Mouse (Mus musculus) heart, embryonic 12.5 days (tissue): Measurements from ENCODE around the gene Lrrc23. TPM values are rescaled to one million over a fixed set of nuclear protein-coding genes. Genes with fewer than 3 reads are reported as not detected.
A peak's percentile ranks its signal among the peaks of the same experiment; 100 is the strongest.

Experiments
- ATAC-seq: fragments of 200-750 bp; cut with Nextera tagmentation; 2 replicates; pipeline ENCODE4 v1.8.0; 2017; ENCODE audit warnings: moderate TSS enrichment, moderate library complexity; ENCODE audit not compliant: insufficient number of reproducible peaks, low FRiP score
- H3K27ac ChIP-seq: fragments of 300-500 bp; sonication (generic); 2 replicates; pipeline ENCODE4 v1.5.1; 2016; ENCODE audit warnings: mild to moderate bottlenecking, moderate library complexity; ENCODE audit not compliant: poor library complexity, severe bottlenecking
- H3K27me3 ChIP-seq: fragments of 300-500 bp; sonication (generic); replicated peaks from 2 replicates; pipeline ENCODE4 v1.6.1; 2016; ENCODE audit warnings: mild to moderate bottlenecking, moderate library complexity
- H3K36me3 ChIP-seq: fragments of 300-500 bp; sonication (generic); 2 replicates; pipeline ENCODE4 v1.6.1; 2016; ENCODE audit warnings: mild to moderate bottlenecking, moderate library complexity
- H3K4me1 ChIP-seq: fragments of 300-500 bp; sonication (generic); replicated peaks from 2 replicates; pipeline ENCODE4 v1.6.1; 2016; ENCODE audit warnings: mild to moderate bottlenecking
- H3K4me2 ChIP-seq: fragments of 300-500 bp; sonication (generic); 2 replicates; pipeline ENCODE4 v1.6.1; 2016; ENCODE audit warnings: mild to moderate bottlenecking, moderate library complexity
- H3K4me3 ChIP-seq: fragments of 300-500 bp; sonication (generic); 2 replicates; pipeline ENCODE4 v1.5.1; 2016; ENCODE audit warnings: mild to moderate bottlenecking
- H3K9ac ChIP-seq: fragments of 300-500 bp; sonication (generic); 2 replicates; pipeline ENCODE4 v1.6.1; 2016; ENCODE audit warnings: mild to moderate bottlenecking, moderate library complexity
- H3K9me3 ChIP-seq: fragments of 300-500 bp; sonication (generic); replicated peaks from 2 replicates; pipeline ENCODE4 v1.6.1; 2016; ENCODE audit warnings: mild to moderate bottlenecking, moderate library complexity
- WGBS: fragments of 180-500 bp; shearing (Covaris S2); methylation state at CpG from one replicate; pipeline ENCODE4 v1.1.7; 2016; 5-methylcytosine and 5-hydroxymethylcytosine counted together
- polyA plus RNA-seq: library from polyadenylated mRNA; unstranded; fragments of >200 nt; fragmentation: Nextera tagmentation; extraction: Ambion mirVana; gene quantifications from 2 replicates; pipeline ENCODE4 v1.2.1, GENCODE M21; 2016

The Lrrc23 gene
- polyA plus RNA-seq, 1 experiment from 2014 or later: 0.55 TPM

DNA sequence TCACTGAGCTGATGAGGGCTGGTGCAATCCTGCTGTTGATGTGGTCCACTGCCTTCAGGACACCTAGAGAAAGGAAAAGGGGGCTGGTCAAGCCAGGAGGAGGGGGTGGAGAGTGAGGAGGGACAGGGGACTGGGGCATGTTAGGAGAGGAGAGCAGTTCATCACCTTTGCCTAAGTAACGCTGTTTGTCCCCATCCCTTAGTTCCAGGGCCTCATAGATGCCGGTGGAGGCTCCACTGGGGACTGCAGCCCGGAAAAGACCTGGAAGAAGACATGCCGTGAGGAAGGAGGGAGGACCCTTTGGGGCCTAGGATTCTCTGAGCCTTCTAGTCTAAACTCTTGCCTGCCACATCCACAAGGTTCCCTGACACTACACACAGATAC is 12.0 kb downstream of the Lrrc23 start:
- H3K27me3 ChIP-seq: peaks cover 42% of the 10 kb centered on the region
- no peak for ATAC-seq
- no peak overlapping the region for H3K27ac ChIP-seq
- no peaks in the 10 kb centered on the region for H3K9me3 ChIP-seq
- H3K36me3 ChIP-seq: no peaks in the 10 kb centered on the region
- WGBS: 33% methylated on average over 4 of the region's 4 CpGs
- H3K4me3 ChIP-seq: no peak overlapping the region
- H3K4me1 ChIP-seq: peaks cover 26% of the 10 kb centered on the region
- H3K4me2 ChIP-seq: no peak overlapping the region
- H3K9ac ChIP-seq: no peak overlapping the region

DNA sequence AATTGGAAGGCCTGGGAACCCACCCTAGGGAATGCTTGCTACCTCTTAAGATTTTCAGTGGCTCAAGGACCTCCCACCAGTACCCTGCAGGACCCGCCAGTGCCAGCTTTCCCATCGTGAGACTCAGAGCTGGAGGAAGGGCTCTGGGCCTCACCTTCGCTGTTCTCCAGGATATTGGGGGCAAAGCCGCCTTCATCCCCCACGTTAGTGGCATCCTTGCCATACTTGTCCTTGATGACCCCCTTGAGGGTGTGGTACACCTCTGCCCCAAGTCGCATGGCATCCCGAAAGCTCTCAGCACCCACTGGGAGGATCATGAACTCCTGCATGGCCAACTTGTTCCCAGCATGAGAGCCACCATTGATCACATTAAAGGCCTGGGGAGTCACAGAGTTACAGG is 13.6 kb downstream of the Lrrc23 start:
- Histone ChIP-seq H3K36me3 (no peaks in the 10 kb centered on the region), H3K4me3 (no peak overlapping the region), H3K9ac (no peak overlapping the region), H3K4me2 (no peak overlapping the region), H3K27ac (no peak overlapping the region), H3K4me1 (peaks cover 26% of the 10 kb centered on the region), H3K9me3 (no peaks in the 10 kb centered on the region), H3K27me3 (peaks cover 45% of the 10 kb centered on the region)
- no peak for ATAC-seq
- WGBS: 75% methylated on average over 7 of the region's 7 CpGs

DNA sequence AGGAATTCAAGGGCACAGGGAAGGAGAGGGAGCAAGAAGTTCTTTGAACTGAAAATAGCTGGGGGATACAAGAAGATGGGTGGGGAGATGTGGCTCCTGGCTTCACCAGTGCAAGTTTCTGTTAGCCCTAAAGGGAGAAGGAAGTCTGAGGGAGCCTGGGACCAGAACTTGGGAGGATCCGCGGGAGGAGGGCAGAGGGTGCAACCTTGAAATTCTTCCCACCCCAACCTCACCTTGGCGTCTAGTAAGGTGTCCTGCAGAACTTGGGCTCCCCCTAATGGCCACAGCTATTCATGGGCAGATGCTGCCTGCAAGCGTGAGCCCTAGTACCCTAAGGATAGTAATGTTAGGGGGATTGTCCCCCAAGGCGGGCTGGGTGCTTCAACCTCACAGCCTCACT is 20.3 kb downstream of the Lrrc23 start:
- peak overlapping the region; percentile 48; the same call in 1 of the 2 replicates for H3K9ac ChIP-seq
- H3K27ac ChIP-seq: peak overlapping the region; percentile 90; the same call in 1 of the 2 replicates
- H3K9me3 ChIP-seq: no peaks in the 10 kb centered on the region
- H3K4me2 ChIP-seq: peak overlapping the region; percentile 42
- 3% methylated on average over 5 of the region's 5 CpGs for WGBS
- peaks cover 35% of the 10 kb centered on the region for H3K4me1 ChIP-seq
- peaks cover 23% of the 10 kb centered on the region; the same call in 1 of the 2 replicates for H3K27me3 ChIP-seq
- no peak overlapping the region for H3K4me3 ChIP-seq
- ATAC-seq: peak; percentile 31; the same call in 1 of the 2 replicates
- H3K36me3 ChIP-seq: no peaks in the 10 kb centered on the region

DNA sequence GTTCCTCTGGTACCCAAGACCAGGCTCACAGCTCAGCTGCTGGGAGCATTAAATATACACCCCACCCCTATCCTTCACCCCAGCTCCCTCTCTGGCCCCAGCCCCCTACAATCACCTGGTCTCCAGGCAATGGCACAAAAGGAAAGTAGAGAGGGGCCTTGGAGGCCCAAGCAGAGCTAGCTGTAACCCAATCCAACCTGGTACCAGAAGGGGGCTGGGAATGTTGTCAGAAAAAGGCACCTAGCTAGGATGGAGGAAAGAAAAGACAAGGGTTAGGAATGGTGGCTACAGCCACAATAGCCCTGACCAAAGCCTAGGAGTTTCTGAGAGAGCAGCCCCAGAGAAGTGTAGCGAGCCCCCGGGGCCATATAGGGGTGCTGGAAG is 20.7 kb downstream of the Lrrc23 start:
- peak overlapping the region; percentile 48 for H3K9ac ChIP-seq
- H3K4me3 ChIP-seq: no peak overlapping the region
- peaks cover 19% of the 10 kb centered on the region; the same call in 1 of the 2 replicates for H3K27me3 ChIP-seq
- H3K9me3 ChIP-seq: no peaks in the 10 kb centered on the region
- 58% methylated on average over 2 of the region's 2 CpGs for WGBS
- H3K4me1 ChIP-seq: peaks cover 38% of the 10 kb centered on the region
- peak overlapping the region; percentile 90; the same call in 1 of the 2 replicates for H3K27ac ChIP-seq
- no peak for ATAC-seq
- peak overlapping the region; percentile 42 for H3K4me2 ChIP-seq
- H3K36me3 ChIP-seq: no peaks in the 10 kb centered on the region

DNA sequence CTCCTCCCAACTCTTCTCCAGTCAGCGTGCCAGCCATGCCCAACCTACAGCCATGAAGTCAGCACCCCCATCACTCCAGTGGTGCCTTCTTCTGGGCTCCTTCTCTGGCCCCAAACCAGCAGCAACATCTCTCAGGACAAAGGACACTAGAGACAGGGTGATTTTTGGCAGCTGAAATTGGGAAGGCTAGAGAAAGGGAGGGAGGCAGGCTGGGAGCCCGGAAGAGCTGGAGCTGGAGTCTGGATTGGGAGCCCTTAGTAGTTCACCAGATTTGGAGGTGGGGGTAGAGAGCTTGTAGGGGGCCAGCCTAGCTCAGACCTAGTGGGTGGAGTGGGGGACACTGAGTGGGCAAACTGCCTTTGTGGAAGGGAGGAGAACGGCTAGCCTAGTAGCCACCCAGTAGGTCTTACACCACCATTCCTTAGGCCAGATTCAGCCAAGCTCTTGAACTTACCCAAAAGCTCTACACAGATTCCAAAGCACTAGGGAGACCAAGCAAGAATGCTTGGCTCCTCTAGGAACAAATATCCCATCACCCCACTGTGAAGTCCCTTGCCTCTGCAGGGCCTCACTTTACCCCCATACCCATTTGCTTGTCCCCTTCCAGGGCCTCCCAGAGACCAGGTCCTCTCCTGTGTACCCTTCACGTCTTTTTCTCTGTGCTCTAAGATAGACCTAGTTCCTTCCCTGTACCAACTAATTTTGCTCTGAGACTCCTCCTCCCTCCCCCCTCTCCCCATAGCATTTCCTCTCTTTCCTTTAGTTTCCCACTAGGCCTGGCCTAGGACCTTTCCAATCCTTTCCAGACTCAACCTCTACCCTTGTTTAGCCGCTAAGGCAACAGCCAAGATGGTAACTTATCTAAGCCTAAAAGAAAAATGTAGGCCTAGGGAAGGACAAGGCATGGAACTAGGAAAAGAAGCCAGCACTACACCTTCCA is 21.3 kb downstream of the Lrrc23 start:
- Histone ChIP-seq H3K27me3 (peaks cover 12% of the 10 kb centered on the region; the same call in 1 of the 2 replicates), H3K4me1 (peaks cover 43% of the 10 kb centered on the region), H3K9me3 (no peaks in the 10 kb centered on the region), H3K36me3 (no peaks in the 10 kb centered on the region), H3K4me3 (peak overlapping the region; percentile 81), H3K9ac (peak overlapping the region; percentile 95), H3K4me2 (peak overlapping the region; percentile 80), H3K27ac (peak overlapping the region; percentile 90)
- ATAC-seq: no peak
- 50% methylated on average over 5 of the region's 5 CpGs for WGBS

DNA sequence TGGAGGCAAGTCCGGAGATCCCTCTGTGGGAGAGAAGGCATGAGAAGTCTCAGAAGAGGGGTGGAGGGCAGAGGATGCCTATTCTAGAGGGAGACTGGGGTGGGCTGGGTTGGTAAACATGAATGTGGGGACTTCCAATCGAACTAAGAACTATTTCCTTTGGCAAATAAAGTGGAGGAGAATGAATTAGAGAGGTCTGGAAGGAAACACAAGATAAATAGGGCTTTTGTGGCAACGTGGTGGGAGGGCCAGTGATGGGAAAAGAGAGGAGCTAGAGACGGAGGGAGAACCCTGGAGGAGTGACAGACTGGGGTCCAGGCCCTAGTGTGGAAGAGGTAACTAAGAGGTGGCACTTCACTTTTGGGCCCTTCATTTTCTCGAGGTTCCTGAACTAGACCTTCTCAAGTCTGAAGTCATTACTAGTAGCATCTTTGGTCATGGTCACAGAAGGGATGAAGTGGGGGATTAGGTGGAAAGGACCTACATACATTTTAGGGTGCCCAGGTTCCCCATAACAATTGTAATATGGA is 22.1 kb downstream of the Lrrc23 start:
- WGBS: 13% methylated on average over 5 of the region's 5 CpGs
- no peaks in the 10 kb centered on the region for H3K36me3 ChIP-seq
- H3K4me1 ChIP-seq: peaks cover 43% of the 10 kb centered on the region

DNA sequence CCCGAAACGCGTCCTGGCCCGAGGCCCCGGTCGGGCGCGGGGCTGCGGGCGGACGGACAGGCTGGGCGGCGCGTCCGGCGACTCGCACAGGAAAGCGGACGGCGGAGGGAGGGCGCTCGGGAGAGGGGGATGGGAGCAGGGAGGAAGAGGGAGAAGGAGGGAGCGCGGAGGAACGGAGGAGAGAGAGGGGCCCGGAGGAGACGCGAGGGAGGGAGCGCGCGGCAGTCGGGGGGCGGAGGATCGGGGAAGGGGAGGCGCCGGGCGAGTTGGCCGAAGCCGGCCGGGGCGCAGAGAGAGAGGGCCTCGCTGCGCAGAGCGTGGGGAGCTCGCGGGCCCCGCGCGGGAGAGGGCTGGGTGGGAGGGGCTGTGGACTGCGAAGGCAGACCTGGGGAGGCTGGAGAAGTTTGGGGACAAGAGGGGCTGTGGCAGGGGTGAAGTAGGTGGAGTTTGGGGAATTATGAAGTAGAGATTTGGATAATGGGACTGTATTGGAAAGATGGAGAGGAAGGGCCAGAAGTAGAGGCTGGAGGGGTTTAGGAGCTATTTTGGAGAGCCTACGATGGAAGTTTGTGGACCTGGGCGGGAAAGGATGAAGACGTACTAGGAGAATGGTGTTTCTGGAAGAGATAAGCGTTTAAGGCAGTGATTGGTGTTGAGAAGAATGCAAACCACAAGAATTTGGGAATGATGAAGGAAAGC is 22.7 kb downstream of the Lrrc23 start:
- Histone ChIP-seq H3K27ac (peak overlapping the region; percentile 90), H3K4me3 (peak overlapping the region; percentile 81), H3K36me3 (no peaks in the 10 kb centered on the region), H3K9ac (peak overlapping the region; percentile 95), H3K4me1 (peaks cover 43% of the 10 kb centered on the region), H3K27me3 (no peaks in the 10 kb centered on the region), H3K4me2 (peak overlapping the region; percentile 80), H3K9me3 (no peaks in the 10 kb centered on the region)
- peak; percentile 71 for ATAC-seq
- 2% methylated on average over 48 of the region's 54 CpGs for WGBS

More for the DNA sequence above, 22.1 kb downstream of the Lrrc23 start:
- H3K9ac ChIP-seq: peak overlapping the region; percentile 95
- H3K9me3 ChIP-seq: no peaks in the 10 kb centered on the region
- H3K4me2 ChIP-seq: peak overlapping the region; percentile 80
- H3K4me3 ChIP-seq: peak overlapping the region; percentile 81
- peak overlapping the region; percentile 90 for H3K27ac ChIP-seq
- H3K27me3 ChIP-seq: 0 out of 2 replicates have a peak, but pooled peaks cover 5% of the 10 kb centered on the region
- ATAC-seq: no peak

DNA sequence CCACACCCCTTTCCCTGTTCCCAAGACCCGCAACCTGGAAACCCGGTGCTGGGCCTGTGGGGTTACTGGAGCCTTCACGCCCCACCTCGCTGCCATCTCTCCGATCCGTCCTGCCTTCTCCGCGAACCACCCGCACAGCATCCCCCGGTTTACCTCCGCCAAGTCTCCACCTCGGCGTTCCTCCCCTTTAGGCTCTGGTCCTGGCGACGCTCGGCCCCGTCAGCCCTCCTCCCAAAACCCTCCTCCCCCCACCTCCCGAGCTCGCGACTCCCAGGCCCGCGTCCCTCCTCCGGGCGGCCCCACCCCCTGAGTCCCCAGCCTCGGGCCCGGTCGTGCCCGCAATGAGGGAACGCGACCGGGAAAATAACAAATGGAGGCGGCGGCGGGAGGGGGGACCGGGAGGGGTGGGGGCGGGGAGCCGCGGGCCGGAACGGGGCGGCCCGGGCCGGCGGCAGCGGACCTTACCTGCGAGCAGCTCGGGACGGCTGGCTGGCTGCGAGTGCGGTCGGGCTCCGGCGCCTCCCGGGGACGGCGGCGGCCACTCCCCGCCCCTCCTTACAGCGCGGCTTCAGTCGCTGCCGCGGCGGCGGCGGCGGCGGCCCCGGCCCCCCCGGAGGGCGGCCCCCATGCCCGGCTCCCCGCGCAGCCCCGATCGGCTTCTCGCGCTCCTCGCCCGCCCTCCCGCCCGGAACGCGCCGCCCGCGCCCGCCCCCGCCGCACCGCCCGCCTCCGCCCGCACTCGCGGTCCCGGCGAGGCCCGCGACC is 23.5 kb downstream of the Lrrc23 start, which contains the start of the genes Gm45234 and Atn1:
Gm45234 (minus strand) TSS at position 191 of the 765 bp plus-strand sequence.
Atn1 (minus strand) TSS at position 694 of the 765 bp plus-strand sequence.
- Histone ChIP-seq H3K4me2 (peak within 1 kb of the TSS; percentile 80), H3K27me3 (no peaks in the 10 kb centered on the region), H3K9ac (peak within 1 kb of the TSS; percentile 95), H3K36me3 (no peaks in the 10 kb centered on the region), H3K4me1 (peaks cover 43% of the 10 kb centered on the region), H3K9me3 (no peaks in the 10 kb centered on the region), H3K27ac (peak within 1 kb of the TSS; percentile 90), H3K4me3 (peak within 1 kb of the TSS; percentile 81)
- WGBS: under 1% methylated on average over 71 of the region's 100 CpGs
- ATAC-seq: peak; percentile 73

DNA sequence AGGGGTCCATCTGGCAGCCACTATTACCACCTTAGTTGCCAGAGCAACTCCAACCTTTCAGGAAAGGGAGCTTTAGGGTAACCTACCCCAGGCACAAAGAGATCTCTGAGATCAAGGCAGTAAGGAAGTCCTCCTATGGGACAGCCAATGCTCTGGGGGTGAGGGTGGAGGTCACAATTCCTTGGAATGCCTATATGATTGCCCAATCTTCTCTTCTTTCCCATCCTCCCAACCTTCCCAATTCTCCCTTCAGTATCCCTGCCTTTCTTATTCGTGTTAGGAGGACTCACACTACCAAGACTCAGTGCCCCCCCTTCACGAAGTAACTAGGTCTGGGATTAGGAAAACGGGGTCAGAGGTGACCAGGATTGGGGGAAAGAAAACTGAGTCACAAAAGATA is 24.2 kb downstream of the Lrrc23 start:
- Histone ChIP-seq H3K4me3 (peak overlapping the region; percentile 81), H3K36me3 (no peaks in the 10 kb centered on the region), H3K9me3 (no peaks in the 10 kb centered on the region), H3K4me1 (peaks cover 43% of the 10 kb centered on the region), H3K27ac (peak overlapping the region; percentile 90; the same call in 1 of the 2 replicates), H3K9ac (peak overlapping the region; percentile 95), H3K4me2 (peak overlapping the region; percentile 80), H3K27me3 (no peaks in the 10 kb centered on the region)
- 7% methylated on average over 3 of the region's 3 CpGs for WGBS
- ATAC-seq: no peak

DNA sequence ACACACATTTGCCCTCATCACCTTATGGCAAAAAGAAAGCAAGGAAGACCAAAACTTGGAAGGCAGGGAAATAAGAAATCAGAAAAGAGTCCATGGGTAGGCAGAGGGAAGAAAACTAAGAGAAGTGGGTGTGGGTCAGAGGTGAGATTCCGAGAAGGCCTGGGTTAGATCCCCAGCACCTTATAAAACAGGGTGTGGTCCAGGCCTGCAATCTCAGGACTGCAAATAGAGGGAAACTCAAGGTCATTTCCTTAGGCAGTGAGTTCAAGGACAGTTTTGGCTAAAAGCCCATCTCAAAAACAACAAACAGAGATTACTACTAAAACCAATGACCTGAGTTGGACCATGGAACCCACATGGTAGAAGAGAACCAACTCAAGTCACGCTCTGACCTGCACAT is 25.7 kb downstream of the Lrrc23 start:
- Histone ChIP-seq H3K27ac (no peak overlapping the region), H3K27me3 (no peaks in the 10 kb centered on the region), H3K4me2 (no peak overlapping the region), H3K4me3 (no peak overlapping the region), H3K36me3 (peaks cover 12% of the 10 kb centered on the region), H3K9ac (no peak overlapping the region), H3K9me3 (no peaks in the 10 kb centered on the region), H3K4me1 (peaks cover 39% of the 10 kb centered on the region)
- no peak for ATAC-seq
- WGBS: 84% methylated on average over 2 of the region's 2 CpGs
